Mouse (Mus musculus) forebrain, postnatal 0 days (tissue): Measurements from ENCODE around the gene Sbno1. TPM values are rescaled to one million over a fixed set of nuclear protein-coding genes. Genes with fewer than 3 reads are reported as not detected.

Experiments used
- ATAC-seq: fragments of 200-750 bp; cut with Nextera tagmentation; 2 replicates; pipeline ENCODE4 v1.8.0; 2017; ENCODE audit warnings: mild to moderate bottlenecking, moderate library complexity
- DNase-seq: peaks from one replicate; pipeline ENCODE4 v3.0.0-alpha.2; 2015
- H3K27ac ChIP-seq: fragments of 300-500 bp; sonication (generic); 2 replicates; pipeline ENCODE4 v1.5.1; 2014; ENCODE audit warnings: low read depth, mild to moderate bottlenecking, antibody characterized with exemption, low read length, moderate library complexity, mixed read lengths
- H3K27me3 ChIP-seq: fragments of 300-500 bp; sonication (generic); 2 replicates; pipeline ENCODE4 v1.6.1; 2014; ENCODE audit warnings: mild to moderate bottlenecking, low read length, mixed read lengths; ENCODE audit not compliant: insufficient read depth
- H3K36me3 ChIP-seq: fragments of 300-500 bp; sonication (generic); 2 replicates; pipeline ENCODE4 v1.6.1; 2014; ENCODE audit warnings: mild to moderate bottlenecking, moderate library complexity; ENCODE audit not compliant: insufficient read depth
- H3K4me1 ChIP-seq: fragments of 300-500 bp; sonication (generic); 2 replicates; pipeline ENCODE4 v1.6.1; 2014; ENCODE audit warnings: antibody characterized with exemption; ENCODE audit not compliant: insufficient read depth
- H3K4me2 ChIP-seq: fragments of 300-500 bp; sonication (generic); 2 replicates; pipeline ENCODE4 v1.6.1; 2014; ENCODE audit warnings: low read depth, mild to moderate bottlenecking, moderate library complexity
- H3K4me3 ChIP-seq: fragments of 300-500 bp; sonication (generic); 2 replicates; pipeline ENCODE4 v1.5.1; 2014; ENCODE audit warnings: low read depth, low read length, mixed read lengths
- H3K9ac ChIP-seq: fragments of 300-500 bp; sonication (generic); 2 replicates; pipeline ENCODE4 v1.6.1; 2014; ENCODE audit warnings: mild to moderate bottlenecking
- H3K9me3 ChIP-seq: fragments of 300-500 bp; sonication (generic); 2 replicates; pipeline ENCODE4 v1.6.1; 2016; ENCODE audit warnings: low read length
- CTCF ChIP-seq: sonication (generic); IDR thresholded peaks from 2 replicates; pipeline ENCODE4 v1.5.1; 2016; ENCODE audit warnings: antibody characterized with exemption, control low read depth, low read depth
- WGBS: fragments of 180-500 bp; shearing (Covaris S2); extraction: QIAGEN DNeasy Blood & Tissue Kit; methylation state at CpG from one replicate; pipeline ENCODE4 v1.1.7; 2014; 5-methylcytosine and 5-hydroxymethylcytosine counted together
- polyA plus RNA-seq: library from polyadenylated mRNA; unstranded; fragments of >200 nt; fragmentation: Nextera tagmentation; extraction: Ambion mirVana; gene quantifications from 2 replicates; pipeline ENCODE4 v1.2.1, GENCODE M21; 2015
- total RNA-seq: library from RNA; depleted of rRNA; stranded (reverse); fragments of >200 nt; gene quantifications from 2 replicates; pipeline ENCODE4 v1.2.3, GENCODE M21; 2014

Sbno1 gene
- total and polyA plus RNA-seq, 2 experiments from 2014 or later, result 52.1 to 70.4 TPM

DNA sequence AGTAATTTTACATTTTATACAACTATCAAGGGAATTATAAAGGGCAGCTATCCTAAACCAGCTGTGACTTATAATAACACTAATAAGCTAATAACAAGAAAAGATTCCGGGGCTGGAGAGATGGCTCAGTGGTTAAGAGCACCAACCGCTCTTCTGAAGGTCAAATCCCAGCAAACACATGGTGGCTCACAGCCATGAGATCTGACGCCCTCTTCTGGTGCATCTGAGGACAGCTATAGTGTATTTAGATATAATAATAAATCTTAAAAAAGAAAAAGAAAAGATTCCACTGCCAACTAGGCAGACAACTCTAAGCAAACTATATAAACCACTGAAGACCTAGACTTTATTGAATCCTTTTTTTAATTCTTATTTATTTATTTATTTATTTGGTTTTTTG lies 15.0 kb downstream of the Sbno1 start:
- no peak overlapping the region for H3K4me3 ChIP-seq
- 76% methylated on average over 3 of the region's 3 CpGs for WGBS
- H3K4me1 ChIP-seq, result no peaks in the 10 kb centered on the region
- no peaks in the 10 kb centered on the region for H3K9me3 ChIP-seq
- H3K4me2 ChIP-seq, result no peak overlapping the region
- no peak for ATAC-seq
- no peaks in the 10 kb centered on the region for H3K27me3 ChIP-seq
- peaks cover 64% of the 10 kb centered on the region for H3K36me3 ChIP-seq
- DNase-seq, result no peak
- H3K27ac ChIP-seq, result no peak overlapping the region
- TF ChIP-seq CTCF, result no peak
- no peak overlapping the region for H3K9ac ChIP-seq

- peaks cover 76% of the 10 kb centered on the region for H3K36me3 ChIP-seq
- H3K9ac ChIP-seq, result no peak overlapping the region
These were observed 32.1 kb downstream of the Sbno1 start for GRCm38 (mm10) chr5:124393726-124394125.

DNA sequence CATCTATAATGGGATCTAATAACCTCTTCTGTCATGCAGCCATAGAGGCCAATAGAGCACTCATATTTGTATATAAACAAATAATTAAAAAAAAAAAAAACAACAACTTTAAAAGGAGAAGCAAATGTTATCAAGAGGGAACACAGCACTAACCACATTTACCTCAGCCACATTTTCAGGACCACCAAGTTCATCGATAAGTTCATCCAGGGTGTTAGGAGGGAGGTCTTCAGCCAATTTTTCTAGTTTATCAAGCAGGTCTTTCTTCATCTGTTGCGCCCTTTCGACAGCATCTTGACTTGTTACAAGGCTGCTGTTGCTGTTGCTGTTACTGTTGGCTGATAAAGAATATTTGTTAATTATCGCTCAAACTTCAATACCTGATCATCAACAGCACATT lies 33.4 kb downstream of the Sbno1 start:
- H3K27ac ChIP-seq, result no peak overlapping the region
- no peak overlapping the region for H3K9ac ChIP-seq
- H3K4me3 ChIP-seq, result no peak overlapping the region
- TF ChIP-seq CTCF, result no peak
- no peak overlapping the region for H3K4me2 ChIP-seq
- ATAC-seq, result no peak
- WGBS, result 96% methylated on average over 4 of the region's 4 CpGs
- H3K4me1 ChIP-seq, result no peaks in the 10 kb centered on the region
- H3K27me3 ChIP-seq, result no peaks in the 10 kb centered on the region
- peaks cover 76% of the 10 kb centered on the region for H3K36me3 ChIP-seq
- H3K9me3 ChIP-seq, result no peaks in the 10 kb centered on the region
- DNase-seq, result no peak

More at GRCm38 (mm10) chr5:124393726-124394125, 32.1 kb downstream of the Sbno1 start:
- 94% methylated on average over 7 of the region's 7 CpGs for WGBS
- Histone ChIP-seq H3K27me3 (no peaks in the 10 kb centered on the region), H3K4me1 (no peaks in the 10 kb centered on the region), H3K4me3 (no peak overlapping the region), H3K4me2 (no peak overlapping the region), H3K27ac (no peak overlapping the region), H3K9me3 (no peaks in the 10 kb centered on the region)
- ATAC-seq, result no peak
- TF ChIP-seq CTCF, result no peak
- DNase-seq, result no peak

DNA sequence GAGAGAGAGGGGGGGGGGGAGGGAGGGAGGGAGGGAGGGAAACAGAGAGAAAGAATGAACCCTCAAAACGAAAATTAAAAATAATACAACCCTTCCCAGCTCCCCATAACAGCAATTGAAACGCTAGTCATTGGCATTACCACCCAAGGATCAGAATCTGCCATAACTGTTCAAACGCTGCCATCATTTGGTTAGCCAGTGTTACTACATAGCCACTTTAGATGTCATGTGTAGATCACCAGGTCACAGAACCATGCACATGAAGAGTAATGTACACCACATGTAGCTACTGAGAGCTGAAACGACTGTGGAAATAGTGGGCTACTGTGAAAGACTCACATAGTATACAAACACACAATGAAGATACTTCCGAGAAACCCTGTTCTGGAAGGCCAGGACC lies 37.9 kb downstream of the Sbno1 start:
- no peak overlapping the region for H3K9ac ChIP-seq
- H3K4me2 ChIP-seq, result no peak overlapping the region
- H3K27ac ChIP-seq, result no peak overlapping the region
- DNase-seq (peak; percentile 33), ATAC-seq (no peak)
- no peak overlapping the region for H3K4me3 ChIP-seq
- peaks cover 80% of the 10 kb centered on the region for H3K36me3 ChIP-seq
- peak; percentile 66 for TF ChIP-seq CTCF
- WGBS, result 67% methylated on average over 5 of the region's 5 CpGs
- H3K27me3 ChIP-seq, result no peaks in the 10 kb centered on the region
- no peaks in the 10 kb centered on the region for H3K9me3 ChIP-seq
- H3K4me1 ChIP-seq, result no peaks in the 10 kb centered on the region

GRCm38 (mm10) chr5:124380121-124380520 lies 45.7 kb downstream of the Sbno1 start:
- Histone ChIP-seq H3K27ac (no peak overlapping the region), H3K4me2 (no peak overlapping the region), H3K27me3 (no peaks in the 10 kb centered on the region), H3K4me3 (no peak overlapping the region), H3K9me3 (no peaks in the 10 kb centered on the region), H3K9ac (no peak overlapping the region), H3K36me3 (peaks cover 76% of the 10 kb centered on the region), H3K4me1 (no peaks in the 10 kb centered on the region)
- TF ChIP-seq CTCF, result no peak
- 94% methylated on average over 1 of the region's 1 CpGs for WGBS
- ATAC-seq (no peak), DNase-seq (no peak)

- DNase-seq, result no peak
- peaks cover 75% of the 10 kb centered on the region for H3K36me3 ChIP-seq
- no peaks in the 10 kb centered on the region for H3K9me3 ChIP-seq
- TF ChIP-seq CTCF, result no peak
- 95% methylated on average over 4 of the region's 4 CpGs for WGBS
- no peak overlapping the region for H3K4me3 ChIP-seq
- no peaks in the 10 kb centered on the region for H3K4me1 ChIP-seq
- H3K27ac ChIP-seq, result no peak overlapping the region
- no peak for ATAC-seq
- H3K9ac ChIP-seq, result no peak overlapping the region
- no peaks in the 10 kb centered on the region for H3K27me3 ChIP-seq
- no peak overlapping the region for H3K4me2 ChIP-seq
These were observed 48.7 kb downstream of the Sbno1 start for GRCm38 (mm10) chr5:124377149-124377548.

GRCm38 (mm10) chr5:124376401-124376800 lies 49.4 kb downstream of the Sbno1 start:
- no peak for ATAC-seq
- peaks cover 77% of the 10 kb centered on the region for H3K36me3 ChIP-seq

DNA sequence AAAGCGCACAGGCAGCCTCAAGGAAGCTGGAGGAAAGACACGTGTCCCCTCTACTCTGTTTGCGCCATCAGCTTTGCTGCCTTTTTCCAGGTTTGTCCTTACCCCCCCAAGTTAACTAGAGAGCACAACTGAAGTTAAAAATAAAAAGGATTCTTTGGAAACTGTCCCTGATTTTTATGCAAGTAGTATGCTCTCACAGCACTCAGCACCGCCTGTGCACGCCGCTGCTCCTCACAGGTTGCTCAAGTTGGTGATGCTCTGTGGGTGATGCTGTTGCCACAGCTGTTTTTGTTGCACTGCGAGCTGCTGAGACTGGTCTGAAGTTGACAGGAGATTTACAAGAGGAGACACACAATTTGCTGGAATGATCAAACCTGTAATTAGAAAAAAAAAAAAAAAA lies 51.5 kb downstream of the Sbno1 start:
- DNase-seq, result no peak
- Histone ChIP-seq H3K4me1 (no peaks in the 10 kb centered on the region), H3K36me3 (peaks cover 79% of the 10 kb centered on the region), H3K9me3 (no peaks in the 10 kb centered on the region), H3K27me3 (no peaks in the 10 kb centered on the region), H3K27ac (no peak overlapping the region), H3K4me3 (no peak overlapping the region), H3K9ac (no peak overlapping the region), H3K4me2 (no peak overlapping the region)
- no peak for ATAC-seq
- 95% methylated on average over 7 of the region's 7 CpGs for WGBS
- no peak for TF ChIP-seq CTCF

More at GRCm38 (mm10) chr5:124376401-124376800, 49.4 kb downstream of the Sbno1 start:
- Histone ChIP-seq H3K27me3 (no peaks in the 10 kb centered on the region), H3K4me1 (no peaks in the 10 kb centered on the region), H3K27ac (no peak overlapping the region), H3K9me3 (no peaks in the 10 kb centered on the region), H3K4me2 (no peak overlapping the region), H3K4me3 (no peak overlapping the region), H3K9ac (no peak overlapping the region)
- 98% methylated on average over 1 of the region's 1 CpGs for WGBS
- no peak for TF ChIP-seq CTCF
- no peak for DNase-seq
